Mouse (Mus musculus): Measurements from ENCODE around the gene Upf2.

DNA sequence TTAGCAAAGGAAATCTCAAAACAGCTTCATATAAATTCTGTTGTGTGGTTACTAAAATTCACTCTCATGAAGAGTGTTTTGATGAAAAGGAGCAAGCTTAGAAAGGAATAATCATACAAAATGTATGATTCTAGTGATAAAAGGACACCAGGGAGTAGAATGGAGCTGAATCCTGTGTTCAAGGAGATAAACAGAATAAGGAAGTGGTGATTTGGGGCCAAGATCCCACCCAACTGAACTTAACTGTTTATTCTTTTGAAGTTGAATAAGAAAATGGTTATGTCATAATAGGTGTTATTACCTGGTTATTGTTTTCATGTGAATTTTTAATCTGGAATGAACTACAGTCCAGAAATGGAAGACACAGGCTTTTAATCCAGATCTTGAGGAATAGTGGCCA, 69.3 kb downstream of the Upf2 start:
- TF ChIP-seq CTCF (IDR thresholded peaks at IDR 0.05; ENCODE audit: extremely low read depth, insufficient read length, insufficient replicate concordance, low read depth, low read length), result no peak
- no peak for TF ChIP-seq POLR2A (IDR thresholded peaks at IDR 0.05; ENCODE audit: low read depth, low read length)

All from small intestine, adult 2 months (tissue).